Mouse (Mus musculus): Measurements from ENCODE around the gene Asxl2.
"Not testable (repeated sequence)": the region's sequence is repeated elsewhere in the genome, so short reads cannot be mapped to it uniquely, and the experiment has no call there.

Gene Asxl2

DNA sequence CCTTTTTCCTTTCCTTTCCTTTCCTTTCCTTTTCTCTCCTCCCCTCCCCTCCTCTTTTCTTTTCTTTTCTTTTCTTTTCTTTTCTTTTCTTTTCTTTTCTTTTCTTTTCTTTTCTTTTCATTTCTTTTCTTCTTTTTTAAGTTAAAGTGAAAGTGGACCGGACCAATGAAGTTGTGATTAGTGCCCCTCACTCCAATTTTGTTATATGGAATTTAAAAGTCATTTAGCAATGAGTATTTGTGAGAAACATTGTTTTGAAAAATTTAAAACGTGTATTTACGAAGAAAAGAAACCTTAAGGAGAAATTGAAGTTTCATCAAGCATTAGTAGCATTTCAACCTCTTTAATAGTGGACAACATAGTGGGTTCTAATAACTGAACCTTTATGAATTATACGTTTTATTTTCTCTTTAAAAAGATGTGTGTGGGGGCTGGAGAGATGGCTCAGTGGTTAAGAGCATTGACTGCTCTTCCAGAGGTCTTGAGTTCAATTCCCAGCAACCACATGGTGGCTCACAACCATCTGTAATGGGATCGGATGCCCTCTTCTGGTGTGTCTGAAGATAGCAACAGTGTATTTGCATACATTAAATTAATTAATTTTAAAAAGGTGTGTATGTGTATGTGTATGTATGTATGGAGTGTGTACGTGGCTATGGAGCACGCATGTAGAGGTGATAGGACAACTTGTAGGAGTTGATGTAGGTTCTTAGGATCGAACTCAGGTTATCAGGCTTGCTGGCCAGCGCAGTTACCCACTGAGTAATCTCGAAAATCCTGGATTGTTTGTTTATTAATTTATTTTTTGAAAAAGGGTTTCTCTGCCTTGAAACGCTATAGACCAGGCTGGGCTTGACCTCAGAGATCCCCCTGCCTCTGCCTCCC lies 1.5 kb downstream of the Asxl2 start:
- DNase-seq (ENCODE audit: low read depth, low spot score): no peak

DNA sequence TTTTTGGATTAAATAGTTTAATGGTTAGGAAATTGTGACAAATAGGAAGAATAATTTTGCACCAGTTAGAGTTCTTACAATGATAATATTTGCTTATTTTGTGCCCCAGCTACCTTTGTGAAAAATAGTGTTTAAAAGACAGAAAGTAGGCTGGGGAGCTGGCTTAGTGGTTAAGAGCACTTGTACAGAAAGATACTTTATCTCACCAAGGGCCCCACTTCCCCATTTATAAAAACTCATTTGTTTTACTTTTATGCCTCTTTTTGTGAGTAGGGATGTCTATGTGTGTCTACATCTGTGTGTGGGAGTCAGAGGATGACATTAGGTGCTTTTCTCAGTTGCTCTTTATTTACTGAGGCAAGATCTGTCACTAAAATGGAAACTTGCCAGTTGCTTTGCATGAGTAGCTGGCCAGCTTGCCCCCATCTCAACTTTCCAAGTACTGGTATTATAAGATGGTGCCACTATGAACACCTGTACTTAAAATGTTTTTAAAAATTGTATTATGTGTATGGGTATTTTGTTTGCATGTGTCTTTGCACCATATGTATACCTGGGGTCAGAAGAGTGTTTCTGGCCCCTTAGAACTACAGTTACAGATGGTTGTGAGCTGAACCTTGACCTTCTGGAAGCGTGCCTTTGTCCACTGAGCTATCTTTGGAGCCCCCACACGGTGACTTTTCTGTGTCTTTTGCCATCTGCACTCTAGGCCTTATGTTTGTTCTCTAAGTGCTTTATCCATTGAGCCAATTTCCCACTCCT lies 3.2 kb downstream of the Asxl2 start:
- no peak for DNase-seq (ENCODE audit: low read depth, low spot score)

DNA sequence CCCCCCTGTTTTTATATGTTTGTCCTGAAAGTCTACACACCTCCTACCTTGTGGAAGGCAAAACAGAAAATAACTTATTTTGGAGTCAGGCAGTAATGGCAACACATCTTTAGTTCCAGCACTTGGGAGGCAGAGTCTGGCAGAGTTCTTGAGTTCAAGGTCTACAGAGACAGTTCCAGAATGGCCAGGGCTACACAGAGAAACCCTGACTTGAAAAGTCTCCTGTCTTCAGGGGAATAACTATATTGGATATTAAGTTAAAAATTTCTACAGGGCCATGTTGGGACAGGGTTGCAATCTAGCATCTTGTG lies 3.7 kb downstream of the Asxl2 start:
- no peak for DNase-seq (ENCODE audit: low read depth, low spot score)

DNA sequence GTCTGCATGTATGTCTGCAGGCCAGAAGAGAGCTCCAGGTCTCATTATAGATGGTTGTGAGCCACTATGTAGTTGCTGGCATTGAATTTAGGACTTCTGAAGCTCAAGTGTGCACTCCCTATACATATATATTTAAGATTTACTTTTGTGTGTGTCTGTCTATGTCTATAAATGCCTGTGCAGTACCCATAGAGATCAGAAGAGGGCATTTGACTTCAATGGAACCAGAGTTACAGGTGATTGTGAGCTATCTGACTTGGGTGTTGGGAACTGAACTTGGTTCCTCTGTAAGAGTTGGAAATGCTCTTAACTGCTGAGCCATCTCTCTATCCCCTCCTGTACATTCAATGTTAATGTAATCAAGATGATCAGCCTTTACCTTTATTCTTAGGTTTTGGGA lies 4.3 kb downstream of the Asxl2 start:
- no peak for DNase-seq (ENCODE audit: low read depth, low spot score)

DNA sequence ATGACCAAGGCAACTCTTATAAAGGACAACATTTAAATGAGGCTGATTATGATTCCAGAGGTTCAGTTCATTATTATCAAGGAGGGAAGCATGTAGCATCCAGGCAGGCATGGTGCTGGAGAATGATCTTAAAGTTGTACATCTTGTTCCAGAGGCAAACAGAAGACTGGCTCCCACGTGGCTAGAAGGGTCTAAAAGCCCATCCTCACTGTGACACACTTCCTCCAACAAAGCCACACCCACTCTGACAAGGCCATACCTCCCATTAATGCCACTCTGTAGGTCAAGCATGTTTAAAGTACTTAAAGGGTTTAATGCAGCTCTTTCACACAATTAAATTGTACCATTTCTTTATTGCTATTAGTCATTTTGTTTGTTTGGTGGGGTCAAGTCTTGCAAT lies 7.1 kb downstream of the Asxl2 start:
- no peak for DNase-seq (ENCODE audit: low read depth, low spot score)

DNA sequence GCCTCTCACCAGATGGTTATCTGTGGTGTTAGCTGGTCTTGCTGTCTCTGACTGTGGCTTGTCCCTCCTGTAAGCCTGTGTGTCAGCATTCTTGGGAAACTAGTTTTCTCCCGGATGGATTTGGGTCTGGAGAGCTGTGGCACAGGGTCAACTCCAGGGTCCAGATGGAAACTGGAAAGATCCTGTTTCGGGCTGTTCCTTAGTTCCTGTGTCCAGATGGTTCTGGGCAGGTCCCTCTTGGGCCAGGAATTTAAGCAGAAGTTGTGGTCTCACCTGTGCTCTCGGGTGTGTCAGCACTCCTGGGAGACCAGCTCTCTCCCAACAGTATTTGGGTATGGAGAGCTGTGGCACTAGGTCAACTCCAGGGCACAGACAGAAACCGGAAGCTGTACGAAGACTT lies 9.8 kb downstream of the Asxl2 start:
- DNase-seq (ENCODE audit: low read depth, low spot score): no peak

DNA sequence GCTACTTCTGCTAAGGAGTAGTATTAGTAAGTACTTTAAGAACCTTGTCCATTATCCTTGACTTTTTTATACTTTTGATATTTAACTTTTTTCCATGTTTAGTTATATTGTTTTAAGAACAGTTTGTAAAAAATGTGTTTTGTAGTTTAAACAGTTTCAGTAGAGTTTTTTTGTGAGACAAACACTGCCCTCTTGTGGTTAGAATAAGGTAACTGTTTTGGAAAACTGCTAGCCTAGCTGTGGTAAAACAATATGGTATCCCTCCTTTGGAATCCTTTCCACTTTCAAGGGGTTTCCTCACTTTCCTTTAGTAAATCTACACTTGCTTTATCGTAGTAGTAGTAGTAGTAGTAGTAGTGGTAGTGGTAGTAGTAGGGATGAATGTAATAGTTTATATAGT lies 11.2 kb downstream of the Asxl2 start:
- DNase-seq (ENCODE audit: low read depth, low spot score): peak; percentile 3

DNA sequence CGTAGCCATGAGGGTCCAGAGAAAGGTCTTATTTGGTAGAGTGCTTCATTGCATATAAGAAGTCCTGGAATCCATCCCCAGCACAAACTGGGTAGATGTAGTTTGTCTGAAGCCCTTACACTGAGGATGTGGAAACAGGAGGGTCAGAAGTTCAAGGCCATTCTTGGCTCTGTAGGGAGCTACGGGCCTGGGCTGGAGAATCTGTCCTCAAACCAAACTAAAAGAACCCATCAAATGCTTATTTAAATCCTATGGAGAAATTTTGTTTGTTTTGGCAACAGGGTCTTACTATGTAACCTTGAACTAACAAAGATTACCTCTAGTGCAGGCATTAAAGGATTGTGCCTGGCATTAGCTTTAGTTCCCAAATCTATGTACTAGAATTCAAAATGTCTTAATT lies 14.3 kb downstream of the Asxl2 start:
- DNase-seq (ENCODE audit: low read depth, low spot score): no peak

DNA sequence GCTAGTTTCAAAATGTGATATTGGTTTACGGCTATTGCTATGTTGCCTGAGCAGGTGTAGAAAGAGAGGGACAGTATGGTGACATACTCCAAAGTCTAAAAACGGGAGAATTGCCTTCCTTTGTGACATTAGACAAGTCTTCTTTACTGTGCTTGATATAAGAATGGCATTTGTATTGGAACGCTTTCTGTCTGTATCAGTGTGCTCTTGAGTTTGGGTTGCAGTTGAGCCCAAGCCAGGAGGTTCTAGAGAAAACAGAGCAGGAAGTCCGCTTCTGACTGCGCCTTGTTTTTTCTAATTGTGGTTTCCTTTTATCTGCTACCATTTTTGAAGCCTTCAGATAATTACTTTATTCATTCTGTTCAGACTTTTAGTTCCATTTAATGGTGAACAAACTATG lies 14.7 kb downstream of the Asxl2 start:
- DNase-seq (ENCODE audit: low read depth, low spot score): no peak

DNA sequence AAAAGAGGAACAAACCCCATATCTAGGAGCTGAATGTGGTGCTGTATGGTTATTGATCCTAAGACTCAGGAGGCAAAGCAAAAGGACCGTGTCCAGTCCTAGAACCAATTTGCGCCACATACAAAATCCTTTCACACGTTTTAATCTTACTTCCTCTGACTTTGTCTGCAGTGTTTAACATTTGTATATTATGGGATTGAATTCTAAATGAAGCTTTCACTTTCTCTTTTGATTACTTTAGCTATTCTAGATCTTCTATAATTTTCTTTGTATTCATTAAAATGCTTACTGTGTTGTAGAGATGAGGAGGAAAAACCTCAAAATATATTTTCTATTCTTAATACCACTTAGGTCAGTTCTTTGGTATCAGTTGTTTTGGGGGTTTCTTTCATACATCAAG lies 26.9 kb downstream of the Asxl2 start:
- no peak for DNase-seq (ENCODE audit: low read depth, low spot score)

DNA sequence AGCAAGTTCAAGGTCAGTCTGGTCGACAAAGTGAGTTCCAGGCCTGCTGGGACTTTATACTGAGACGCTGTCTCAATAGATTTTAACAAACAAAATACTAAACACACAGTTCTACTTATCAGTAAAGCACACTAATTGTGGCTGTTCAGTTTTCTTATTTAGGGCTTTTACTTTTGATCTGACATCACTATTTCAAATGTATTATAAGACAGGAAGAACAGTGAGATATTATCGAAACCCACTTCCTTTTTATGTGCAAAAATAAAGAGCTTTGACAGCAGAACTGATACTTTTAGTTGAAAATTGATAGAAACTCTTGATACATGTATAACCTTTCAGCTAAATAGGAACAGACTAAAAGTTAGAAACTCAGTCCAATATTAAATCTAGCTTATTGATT lies 36.4 kb downstream of the Asxl2 start:
- DNase-seq (ENCODE audit: low read depth, low spot score): no peak

DNA sequence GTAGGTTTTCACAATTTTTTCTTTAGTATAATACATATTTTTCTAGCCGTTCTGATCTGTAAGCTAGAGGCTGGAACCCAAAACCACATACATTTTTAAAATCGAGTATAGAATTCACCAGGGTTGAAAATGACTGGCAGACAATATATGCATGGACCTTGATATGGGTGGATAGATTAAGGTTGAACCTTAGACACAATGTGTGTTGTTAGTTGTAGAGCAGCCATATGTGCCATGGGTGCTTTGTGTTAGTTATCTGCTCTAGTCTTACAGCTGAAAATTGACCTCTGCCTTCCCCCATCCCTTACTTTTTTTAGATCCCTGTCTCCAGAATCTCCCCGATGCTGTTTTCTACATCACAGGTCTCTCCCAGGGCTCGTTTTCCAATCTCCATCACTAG lies 73.0 kb downstream of the Asxl2 start:
- no peak for DNase-seq (ENCODE audit: low read depth, low spot score)

DNA sequence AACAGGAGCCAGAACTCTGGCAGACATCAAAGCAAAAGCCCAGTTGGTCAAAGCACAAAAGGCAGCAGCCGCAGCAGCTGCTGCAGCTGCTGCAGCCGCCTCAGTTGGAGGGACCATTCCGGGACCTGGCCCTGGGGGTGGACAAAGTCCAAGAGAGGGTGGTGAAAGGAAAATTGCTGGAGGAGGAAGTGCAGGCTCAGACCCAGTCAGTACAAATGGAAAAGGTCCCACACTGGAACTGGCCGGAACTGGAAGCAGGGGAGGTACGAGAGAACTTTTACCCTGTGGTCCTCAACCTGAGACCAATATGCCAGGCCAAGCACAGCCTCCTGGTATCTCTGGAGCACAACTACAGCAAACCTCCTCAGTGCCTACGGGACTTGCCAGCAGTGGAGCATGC lies 73.4 kb downstream of the Asxl2 start:
- no peak for DNase-seq (ENCODE audit: low read depth, low spot score)

DNA sequence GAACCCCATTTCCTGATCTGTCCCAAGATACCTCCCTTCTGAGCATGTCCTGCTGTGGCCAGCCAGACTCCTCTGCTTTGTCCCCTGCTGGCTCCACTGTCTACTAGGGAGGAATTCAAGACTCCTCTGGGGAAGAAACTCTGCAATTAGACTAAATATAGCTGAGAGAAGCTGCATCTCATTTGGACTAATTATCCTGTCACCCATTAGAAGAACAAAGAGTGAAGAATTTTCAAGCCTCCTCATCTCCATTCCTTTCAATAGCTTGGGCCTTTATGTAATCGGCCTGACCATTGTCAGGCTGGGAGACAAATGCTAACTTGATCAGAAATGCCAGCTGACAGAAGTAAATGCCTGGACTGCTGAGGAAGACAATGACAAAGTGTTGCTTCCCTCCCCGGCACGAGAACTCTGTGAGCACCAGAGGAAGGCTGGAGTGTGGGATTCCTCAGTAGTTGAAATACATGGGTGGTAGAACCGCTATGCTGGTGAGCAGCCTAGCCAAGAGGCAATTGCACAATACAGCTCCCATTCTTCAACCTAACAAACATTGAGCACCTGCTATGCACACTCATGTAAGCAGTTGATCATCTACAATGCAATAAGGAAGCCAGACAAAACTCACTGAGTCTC lies 92.1 kb downstream of the Asxl2 start:
- DNase-seq (ENCODE audit: low read depth, low spot score): no peak

DNA sequence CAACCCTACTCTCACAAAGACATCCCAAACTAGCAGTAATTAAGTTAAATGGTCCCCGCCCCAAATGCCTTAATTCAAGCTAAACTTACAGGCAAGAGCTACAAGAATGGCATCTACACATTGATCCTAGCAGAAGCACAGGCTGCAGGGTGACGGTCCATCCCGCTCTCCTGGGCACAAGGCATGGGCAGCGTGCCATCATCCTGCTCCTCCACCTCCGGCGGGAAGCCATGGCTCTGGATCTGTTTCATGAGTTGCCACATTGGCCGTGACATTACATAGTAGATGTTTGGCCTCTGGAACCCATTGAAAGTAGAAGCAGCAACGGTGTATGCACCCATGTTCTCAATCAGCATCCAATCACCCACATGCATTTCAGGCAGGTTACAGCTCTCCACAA lies 95.1 kb downstream of the Asxl2 start:
- not testable (repeated sequence) for DNase-seq (ENCODE audit: low read depth, low spot score)

DNA sequence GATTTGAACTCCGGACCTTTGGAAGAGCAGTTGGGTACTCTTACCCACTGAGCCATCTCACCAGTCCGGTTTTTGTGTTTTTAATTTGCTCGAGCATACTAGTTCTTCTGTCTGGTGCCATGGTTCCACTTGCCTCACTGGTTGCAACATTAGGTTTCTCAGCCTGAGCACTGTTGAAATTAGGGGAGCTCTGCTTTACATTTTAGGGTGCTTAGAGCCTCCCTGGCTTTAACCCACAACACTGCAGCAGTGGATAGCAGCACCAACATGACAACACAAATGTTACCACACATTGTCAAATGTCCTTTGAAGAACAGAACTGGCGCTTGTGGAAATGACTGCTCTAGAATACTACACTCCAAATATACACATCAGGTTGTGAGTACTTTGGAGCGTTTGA lies 98.9 kb downstream of the Asxl2 start:
- no peak for DNase-seq (ENCODE audit: low read depth, low spot score)

DNA sequence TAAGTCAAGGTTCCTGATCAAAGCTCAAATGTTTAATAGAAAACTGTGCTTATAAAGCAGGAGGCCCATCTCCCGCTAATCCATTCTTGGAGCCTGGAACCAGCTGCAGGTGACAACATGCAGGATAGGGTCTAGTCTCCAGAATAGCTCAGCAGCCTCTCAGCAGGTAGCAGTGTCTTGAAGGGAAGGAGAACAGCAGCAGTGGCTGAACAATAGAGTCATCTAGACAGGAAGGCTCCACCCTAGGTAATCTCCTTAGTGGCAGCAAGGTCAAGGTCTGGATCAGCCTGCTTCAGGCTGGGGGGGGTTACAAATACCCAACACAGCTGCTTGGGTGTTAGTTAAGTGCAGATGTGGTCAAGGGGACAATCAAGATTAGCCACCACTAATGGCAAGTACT lies 108.8 kb downstream of the Asxl2 start:
- DNase-seq (ENCODE audit: low read depth, low spot score): not testable (repeated sequence)

DNA sequence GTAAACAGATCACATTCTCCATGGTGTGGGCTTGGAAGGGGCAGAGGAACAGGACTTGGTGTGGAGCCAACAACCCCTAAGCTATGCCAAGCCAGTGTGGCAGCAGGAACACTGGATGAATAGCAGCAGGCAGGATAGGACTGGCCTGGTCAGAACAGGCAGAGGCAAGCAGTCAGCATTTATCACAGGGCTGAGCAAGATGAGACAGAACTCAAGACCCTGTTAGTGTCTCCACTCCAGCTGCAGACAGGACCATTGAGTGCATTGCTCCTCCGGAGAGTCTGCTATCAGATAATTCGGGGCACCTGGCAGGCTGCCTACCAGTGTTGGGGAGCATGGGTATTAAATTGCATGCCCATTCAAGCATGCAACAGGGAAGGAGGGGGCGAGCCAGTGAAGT lies 111.0 kb downstream of the Asxl2 start:
- no peak for DNase-seq (ENCODE audit: low read depth, low spot score)

DNA sequence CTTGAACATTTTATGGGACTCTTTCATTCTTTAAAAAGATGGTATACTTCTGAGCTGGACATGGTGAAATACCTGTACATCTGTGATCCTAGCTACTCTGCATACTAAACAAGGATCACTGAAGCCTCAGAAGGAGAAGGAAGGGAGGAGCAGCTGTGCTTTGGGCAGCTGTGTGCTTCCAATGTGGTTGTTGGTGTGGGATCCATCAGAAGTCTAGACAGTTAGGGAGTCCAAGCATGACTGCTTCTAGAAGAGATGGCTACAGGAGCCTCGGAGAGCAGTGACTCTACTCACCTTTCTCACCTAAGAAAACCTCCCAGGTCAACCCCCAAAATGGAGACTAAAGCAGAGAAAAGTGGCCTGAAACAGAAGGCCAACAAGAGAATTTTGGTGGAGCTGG lies 111.4 kb downstream of the Asxl2 start:
- DNase-seq (ENCODE audit: low read depth, low spot score): no peak

DNA sequence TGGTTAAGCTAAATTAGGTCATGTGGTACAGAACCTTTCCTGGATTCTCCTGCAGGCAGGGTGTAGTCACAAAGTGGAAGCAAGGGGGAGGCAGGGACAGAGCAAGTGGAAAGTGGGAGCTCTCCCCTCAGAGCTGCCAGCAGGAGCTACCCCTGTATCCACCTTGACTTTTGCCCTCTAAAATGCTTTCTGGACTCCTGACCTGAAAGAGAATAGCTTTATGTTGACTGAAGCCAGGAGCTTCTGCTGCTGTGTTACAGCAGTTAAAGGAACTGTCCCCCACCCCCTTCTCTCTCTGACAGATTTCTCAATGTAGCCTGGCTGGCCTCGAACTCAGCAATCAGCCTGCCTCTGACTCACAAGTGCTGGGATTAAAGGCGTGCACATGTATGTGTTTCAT lies 112.9 kb downstream of the Asxl2 start:
- DNase-seq (ENCODE audit: low read depth, low spot score): no peak

DNA sequence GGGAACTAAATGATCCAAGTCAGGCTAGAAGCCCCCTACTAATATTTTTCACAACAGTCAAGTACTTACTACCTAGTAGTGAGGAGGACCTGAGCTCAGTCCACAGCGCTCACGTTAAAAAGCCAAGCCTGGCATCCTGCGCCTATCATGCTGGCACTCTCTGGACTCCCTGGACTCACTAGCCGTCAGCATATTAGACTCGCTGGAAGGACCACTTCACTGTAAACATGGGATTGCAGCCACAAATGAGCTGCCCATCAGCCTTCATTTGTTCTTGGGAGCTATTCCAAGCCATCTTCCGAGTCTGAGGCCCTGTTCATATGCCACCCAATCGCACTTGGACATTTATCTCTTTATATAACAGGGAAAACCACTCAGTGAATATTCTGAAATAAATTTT lies 114.2 kb downstream of the Asxl2 start:
- no peak for DNase-seq (ENCODE audit: low read depth, low spot score)

DNA sequence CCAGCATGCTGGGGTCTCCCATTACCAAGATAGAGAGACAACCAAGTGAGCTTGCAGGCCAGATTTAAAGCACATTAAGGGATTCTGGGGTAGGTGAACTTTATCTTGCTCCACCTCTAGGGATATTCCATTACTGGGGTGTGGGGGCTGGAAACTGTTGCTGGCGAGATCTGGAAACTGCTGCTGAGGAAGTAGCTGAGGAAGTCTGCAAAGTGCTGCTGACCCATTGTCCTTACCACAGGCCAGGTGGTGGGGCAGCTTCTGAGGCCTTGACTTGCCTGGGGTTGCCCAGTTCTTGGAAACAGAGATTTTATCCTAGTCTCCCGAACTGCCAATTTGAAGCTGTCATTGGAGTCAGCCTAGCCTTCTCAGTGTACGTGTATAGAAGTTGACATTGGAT lies 118.8 kb downstream of the Asxl2 start:
- DNase-seq (ENCODE audit: low read depth, low spot score): no peak

DNA sequence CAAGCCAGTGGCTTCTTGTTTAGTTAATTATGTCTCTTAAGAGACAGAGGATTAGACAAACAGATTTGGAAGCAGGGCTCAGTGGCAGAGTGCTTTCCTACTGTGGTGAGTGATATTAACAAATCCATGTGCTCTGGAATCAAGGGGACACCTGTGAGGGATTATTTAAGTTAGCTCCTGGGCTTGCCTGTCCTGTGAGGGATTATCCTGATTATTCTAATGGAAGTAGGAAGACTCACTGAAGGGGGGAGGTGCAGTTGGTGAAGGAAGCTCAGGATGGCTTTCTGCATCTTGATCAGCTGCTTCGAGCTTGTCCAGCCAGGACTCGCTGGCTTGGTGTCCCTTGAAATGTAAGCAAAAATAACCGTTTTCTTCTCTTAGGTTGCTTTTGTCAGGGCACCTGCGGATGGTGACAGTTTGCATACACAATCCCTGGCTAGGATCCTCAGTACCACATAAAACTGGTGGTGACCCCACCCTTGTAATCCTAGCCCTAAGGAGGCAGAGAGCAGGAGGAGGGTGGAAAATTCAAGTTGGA lies 119.5 kb downstream of the Asxl2 start:
- no peak for DNase-seq (ENCODE audit: low read depth, low spot score)

Measured in embryo, embryonic 11.5 days (tissue).